Mouse (Mus musculus) E14TG2a.4 (cell line): Measurements from ENCODE around the gene Rhbdf1.

Experiments
- CTCF ChIP-seq: conservative IDR thresholded peaks from 2 replicates; pipeline ENCODE4 v1.5.1; 2014; ENCODE audit warnings: low read length
- NANOG ChIP-seq: IDR thresholded peaks from 2 replicates; pipeline ENCODE4 v1.6.1; 2014; ENCODE audit warnings: borderline replicate concordance, low read length, mixed read lengths
- POU5F1 ChIP-seq: IDR thresholded peaks from 2 replicates; pipeline ENCODE4 v1.6.1; 2014; ENCODE audit warnings: low read length, borderline replicate concordance

DNA sequence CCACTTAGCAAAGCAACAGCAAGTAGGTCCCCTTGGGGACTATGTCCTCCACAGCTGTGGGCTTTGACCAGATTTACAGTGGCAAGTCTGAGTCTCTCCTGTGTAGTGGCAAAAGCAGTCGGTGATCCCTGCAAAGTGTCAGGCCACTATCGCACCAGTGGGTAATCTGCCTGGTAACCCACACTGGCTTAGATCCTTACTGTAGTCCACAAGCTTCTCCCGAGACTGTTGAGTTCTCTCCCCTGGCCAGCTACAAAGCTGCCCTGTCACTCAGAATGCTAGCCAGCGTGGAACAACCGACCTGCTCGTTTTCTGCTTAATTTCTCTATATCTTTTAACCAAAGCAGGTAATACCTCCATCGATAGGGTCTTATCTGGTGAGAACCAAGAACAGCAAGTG is 61.8 kb downstream of the Rhbdf1 start:
- TF ChIP-seq CTCF = no peak
- no peak for TF ChIP-seq POU5F1
- TF ChIP-seq NANOG = no peak
